In genomic region chr5:37085241-37085640, GRCm38 (mm10) we compare ENCODE assay signal across 24 mouse cellular contexts. TPM values are rescaled to one million over a fixed set of nuclear protein-coding genes. Genes with fewer than 3 reads are reported as not detected.
DNase-seq lines count a peak whose midpoint lies in the region; ATAC-seq and TF ChIP-seq lines count a peak whose summit lies in the region.
"Had no signal": no experiment of that assay in that cellular context is flagged by ENCODE, and none has a peak within 500 bp of the region (broad histone marks: within the 10 kb centered on the region; RNA-seq: fewer than 3 reads in every experiment).

Gm1043 (plus strand) TSS chr5:37085370.

- DNase-seq in left cerebral cortex, adult 2 months (ENCODE audit: extremely low spot score in 1 of 2, low spot score in 2 of 2), result no peak
- no peak for DNase-seq in left cerebral cortex, adult 9 months (ENCODE audit: low spot score in 2 of 2)
- no peak for DNase-seq in layer of hippocampus, postnatal 14 days (ENCODE audit: low spot score in 2 of 2)
- DNase-seq in left cerebral cortex, postnatal 4 days, result no peak
- no peak for DNase-seq in ovary, postnatal 10 days (ENCODE audit: low spot score)
- DNase-seq in cerebellum, adult 18-20 months, result no peak
- DNase-seq: adrenal gland, postnatal 36 days; B cell, adult 2 months; cerebellum, adult 9-11 months had no signal

- H3K9me3 ChIP-seq in forebrain, embryonic 13.5 days (replicated peaks), result no peaks in the 10 kb centered on the region
- H3K9me3 ChIP-seq in forebrain, embryonic 12.5 days, result no peaks in the 10 kb centered on the region
- H3K9me3 ChIP-seq: heart, embryonic 12.5 days; liver, embryonic 12.5 days; lung, embryonic 15.5 days; midbrain, embryonic 12.5 days had no signal

- no peaks in the 10 kb centered on the region for H3K36me3 ChIP-seq in forebrain, embryonic 13.5 days (ENCODE audit: poor library complexity, severe bottlenecking)
- no peaks in the 10 kb centered on the region for H3K36me3 ChIP-seq in forebrain, embryonic 12.5 days (replicated peaks)
- H3K36me3 ChIP-seq: heart, embryonic 12.5 days; liver, embryonic 12.5 days; lung, embryonic 15.5 days; midbrain, embryonic 12.5 days had no signal

- no peak for TF ChIP-seq CTCF in left cerebral cortex, adult 2 months (IDR thresholded peaks at IDR 0.05)

- H3K27me3 ChIP-seq in forebrain, embryonic 13.5 days, result peaks cover 19% of the 10 kb centered on the region
- peaks cover 15% of the 10 kb centered on the region for H3K27me3 ChIP-seq in forebrain, embryonic 12.5 days

- H3K4me2 ChIP-seq in forebrain, embryonic 13.5 days, result no peak within 1 kb of the TSS
- no peak within 1 kb of the TSS for H3K4me2 ChIP-seq in forebrain, embryonic 12.5 days
- H3K4me2 ChIP-seq: heart, embryonic 12.5 days; hindbrain, embryonic 14.5 days; liver, embryonic 12.5 days; lung, embryonic 15.5 days; midbrain, embryonic 12.5 days had no signal

- peak within 1 kb of the TSS; percentile 73 for H3K27ac ChIP-seq in forebrain, embryonic 13.5 days
- H3K27ac ChIP-seq in forebrain, embryonic 12.5 days, result no peak within 1 kb of the TSS
- H3K27ac ChIP-seq in left cerebral cortex, adult 2 months, result peak within 1 kb of the TSS; percentile 67
- H3K27ac ChIP-seq: hindbrain, embryonic 14.5 days; kidney, postnatal 0 days; liver, embryonic 12.5 days; lung, embryonic 15.5 days; macrophage; midbrain, embryonic 12.5 days had no signal

- H3K4me1 ChIP-seq in forebrain, embryonic 13.5 days, result peaks cover 29% of the 10 kb centered on the region
- peaks cover 19% of the 10 kb centered on the region for H3K4me1 ChIP-seq in forebrain, embryonic 12.5 days
- H3K4me1 ChIP-seq: heart, embryonic 12.5 days; liver, embryonic 12.5 days; lung, embryonic 15.5 days had no signal

- no peak within 1 kb of the TSS for H3K9ac ChIP-seq in forebrain, embryonic 13.5 days
- no peak within 1 kb of the TSS for H3K9ac ChIP-seq in forebrain, embryonic 12.5 days
- H3K9ac ChIP-seq: heart, embryonic 12.5 days; hindbrain, embryonic 14.5 days; liver, embryonic 12.5 days; lung, embryonic 15.5 days; midbrain, embryonic 12.5 days had no signal

- no peak for ATAC-seq in forebrain, embryonic 13.5 days
- ATAC-seq in forebrain, embryonic 12.5 days (ENCODE audit: low FRiP score), result no peak
- ATAC-seq: intestine, postnatal 0 days; liver, embryonic 12.5 days had no signal

- no peak within 1 kb of the TSS for H3K4me3 ChIP-seq in forebrain, embryonic 13.5 days
- no peak within 1 kb of the TSS for H3K4me3 ChIP-seq in forebrain, embryonic 12.5 days (replicated peaks)
- no peak within 1 kb of the TSS for H3K4me3 ChIP-seq in left cerebral cortex, adult 2 months
- H3K4me3 ChIP-seq: heart, embryonic 12.5 days; liver, embryonic 12.5 days; lung, embryonic 15.5 days; midbrain, embryonic 12.5 days; myocyte had no signal

- 83% methylated on average over 16 of the region's 16 CpGs for WGBS in forebrain, embryonic 13.5 days
- WGBS in forebrain, embryonic 12.5 days, result 88% methylated on average over 16 of the region's 16 CpGs

- intact Hi-C loops in left cerebral cortex, adult 2 months (cut with DNase I), result no loop called here
- intact Hi-C loops in left cerebral cortex, postnatal 4 days (cut with DNase I), result no loop called here

RNA-seq across cellular contexts. Expression of gene Gm1043, which starts in this region (rescaled TPM):
- polyA plus RNA-seq in forebrain, embryonic 13.5 days (2015; fragmentation: Nextera tagmentation; extraction: Ambion mirVana), result 0.40 and 0.68 TPM in 2 replicates
- polyA plus RNA-seq in forebrain, embryonic 12.5 days (2016; fragmentation: Nextera tagmentation; extraction: Ambion mirVana), result 0.29 and 0.31 TPM in 2 replicates
- total RNA-seq in left cerebral cortex, adult 2 months (2021), result 10 to 100 TPM; 42.7 to 48.5 TPM
- total RNA-seq in layer of hippocampus, postnatal 14 days (2021), result 10 to 100 TPM; 17.5 to 21.6 TPM
- total RNA-seq in left cerebral cortex, postnatal 4 days (2021), result 10 to 100 TPM; 33.2 to 36.8 TPM
- total RNA-seq: gastrocnemius, adult 18-20 months; heart, postnatal 25 days had no signal
- polyA plus RNA-seq: embryonic facial prominence, embryonic 11.5 days; heart, embryonic 12.5 days; kidney, postnatal 0 days; limb, embryonic 11.5 days; liver, embryonic 12.5 days; lung, embryonic 15.5 days; macrophage; myocyte had no signal
